ENCODE assay signal across 24 mouse cellular contexts in genomic region chr16:97110028-97110427, GRCm38 (mm10).
A peak's percentile ranks its signal among the peaks of the same experiment; 100 is the strongest.
DNase-seq lines count a peak whose midpoint lies in the region; ATAC-seq lines count a peak whose summit lies in the region.
"Had no signal": no experiment of that assay in that cellular context is flagged by ENCODE, and none has a peak within 500 bp of the region (broad histone marks: within the 10 kb centered on the region; RNA-seq: fewer than 3 reads in every experiment).

No protein-coding gene starts in this region.

- H3K9me3 ChIP-seq in forebrain, embryonic 14.5 days (replicated peaks; ENCODE audit: control insufficient read depth, low read length) = no peaks in the 10 kb centered on the region
- H3K9me3 ChIP-seq in forebrain, embryonic 16.5 days (ENCODE audit: control insufficient read depth, low read length) = no peaks in the 10 kb centered on the region
- H3K9me3 ChIP-seq: embryonic facial prominence, embryonic 10.5 days; G1E; heart, embryonic 15.5 days; neural tube, embryonic 12.5 days had no signal

- H3K9ac ChIP-seq in forebrain, embryonic 14.5 days (ENCODE audit: low read length) = no peak overlapping the region
- no peak overlapping the region for H3K9ac ChIP-seq in forebrain, embryonic 16.5 days (replicated peaks; ENCODE audit: low read depth, low read length)
- H3K9ac ChIP-seq: heart, embryonic 15.5 days; neural tube, embryonic 12.5 days had no signal

- H3K36me3 ChIP-seq in forebrain, embryonic 14.5 days (ENCODE audit: control insufficient read depth, insufficient read depth, low read length) = no peaks in the 10 kb centered on the region
- H3K36me3 ChIP-seq in forebrain, embryonic 16.5 days (ENCODE audit: control insufficient read depth, insufficient read depth) = no peaks in the 10 kb centered on the region
- H3K36me3 ChIP-seq: embryonic facial prominence, embryonic 10.5 days; G1E; heart, embryonic 15.5 days; neural tube, embryonic 12.5 days had no signal

- no peaks in the 10 kb centered on the region for H3K27me3 ChIP-seq in forebrain, embryonic 14.5 days (replicated peaks; ENCODE audit: control insufficient read depth, insufficient read depth, low read length)
- H3K27me3 ChIP-seq in forebrain, embryonic 16.5 days (replicated peaks; ENCODE audit: control insufficient read depth, insufficient read depth, low read length) = no peaks in the 10 kb centered on the region
- H3K27me3 ChIP-seq: heart, embryonic 15.5 days; neural tube, embryonic 12.5 days had no signal

- intact Hi-C loops in left cerebral cortex, postnatal 25 days (cut with DNase I) = loop anchor here (5.0 kb wide), 1 partner anchor 108 kb away; no protein-coding TSS in a partner anchor

- 84% methylated on average over 4 of the region's 4 CpGs for WGBS in forebrain, embryonic 14.5 days
- 80% methylated on average over 4 of the region's 4 CpGs for WGBS in forebrain, embryonic 16.5 days

- H3K4me3 ChIP-seq in forebrain, embryonic 14.5 days (ENCODE audit: low read depth, low read length) = no peak overlapping the region
- H3K4me3 ChIP-seq in forebrain, embryonic 16.5 days (replicated peaks; ENCODE audit: low read length) = no peak overlapping the region
- H3K4me3 ChIP-seq: embryonic facial prominence, embryonic 10.5 days; gastrocnemius, adult 2 months; heart, adult 2 months; heart, embryonic 15.5 days; neural tube, embryonic 12.5 days had no signal

- H3K4me1 ChIP-seq in forebrain, embryonic 14.5 days (ENCODE audit: control insufficient read depth, insufficient read depth, low read length) = no peaks in the 10 kb centered on the region
- H3K4me1 ChIP-seq in forebrain, embryonic 16.5 days (replicated peaks; ENCODE audit: control insufficient read depth, insufficient read depth, low read length) = no peaks in the 10 kb centered on the region
- H3K4me1 ChIP-seq: embryonic facial prominence, embryonic 10.5 days; heart, embryonic 15.5 days; neural tube, embryonic 12.5 days had no signal

- peak; percentile 7 for DNase-seq in forebrain, embryonic 14.5 days (ENCODE audit: low spot score)
- DNase-seq in left cerebral cortex, postnatal 25 days (ENCODE audit: low spot score in 2 of 2) = peak; percentile 27 to 74
- no peak for DNase-seq in left cerebral cortex, adult 11 months (ENCODE audit: low spot score)
- peak; percentile 78 for DNase-seq in 416B (ENCODE audit: low read depth)
- no peak for DNase-seq in ovary, postnatal 14 days (ENCODE audit: low spot score)
- DNase-seq: adrenal gland, postnatal 10 days; cerebellum, adult 18-20 months; gastrocnemius, adult 2 months; heart, adult 2 months; heart, postnatal 4 days; lung, adult 18-20 months; lung, postnatal 36 days; thymus, postnatal 25 days had no signal

- no peak overlapping the region for H3K4me2 ChIP-seq in forebrain, embryonic 14.5 days (ENCODE audit: low read length)
- no peak overlapping the region for H3K4me2 ChIP-seq in forebrain, embryonic 16.5 days (ENCODE audit: low read length)
- H3K4me2 ChIP-seq: heart, embryonic 15.5 days; liver, embryonic 11.5 days; midbrain, embryonic 11.5 days; neural tube, embryonic 12.5 days had no signal

- no peak for ATAC-seq in forebrain, embryonic 14.5 days
- ATAC-seq in forebrain, embryonic 16.5 days = no peak
- peak; percentile 63 for ATAC-seq in megakaryocyte, adult 5-6 weeks (ENCODE audit: poor library complexity, severe bottlenecking)
- ATAC-seq: activated CD4-positive, CD25-positive, alpha-beta regulatory T cell, adult 4 months; hindbrain, embryonic 16.5 days; intestine, embryonic 16.5 days had no signal

- H3K27ac ChIP-seq in forebrain, embryonic 14.5 days (ENCODE audit: low read depth, low read length) = no peak overlapping the region
- no peak overlapping the region for H3K27ac ChIP-seq in forebrain, embryonic 16.5 days (ENCODE audit: low read length)
- H3K27ac ChIP-seq: embryonic facial prominence, embryonic 10.5 days; gastrocnemius, adult 2 months; heart, adult 2 months; heart, embryonic 15.5 days; neural tube, embryonic 12.5 days had no signal

Comparison
In these comparisons a context has a peak if more than half of its experiments do, and no peak if none do; other contexts are left out.
1. DNase-seq: peak in forebrain, embryonic 14.5 days (single experiment), left cerebral cortex, postnatal 25 days (2 of 2) and 416B (single experiment); none in left cerebral cortex, adult 11 months (single experiment) and ovary, postnatal 14 days (single experiment).